Mouse (Mus musculus) forebrain, embryonic 11.5 days (tissue): Measurements from ENCODE around the gene BC107364. TPM values are rescaled to one million over a fixed set of nuclear protein-coding genes. Genes with fewer than 3 reads are reported as not detected.
"Not testable (repeated sequence)": the region's sequence is repeated elsewhere in the genome, so short reads cannot be mapped to it uniquely, and the experiment has no call there.

Experiments used
- ATAC-seq: fragments of 200-750 bp; cut with Nextera tagmentation; replicated peaks from 2 replicates; pipeline ENCODE4 v1.8.0; 2017; ENCODE audit warnings: moderate TSS enrichment; ENCODE audit not compliant: low FRiP score
- DNase-seq: peaks from one replicate; pipeline ENCODE4 v3.0.0-alpha.2; 2017; ENCODE audit warnings: low spot score
- H3K27ac ChIP-seq: fragments of 300-500 bp; sonication (generic); 2 replicates; pipeline ENCODE4 v1.5.1; 2014; ENCODE audit warnings: low read depth, low read length
- H3K27me3 ChIP-seq: fragments of 300-500 bp; sonication (generic); 2 replicates; pipeline ENCODE4 v1.6.1; 2014; ENCODE audit warnings: mild to moderate bottlenecking, low read length, mixed read lengths; ENCODE audit not compliant: control insufficient read depth, insufficient read depth
- H3K36me3 ChIP-seq: fragments of 300-500 bp; sonication (generic); 2 replicates; pipeline ENCODE4 v1.6.1; 2014; ENCODE audit warnings: mild to moderate bottlenecking, low read length, moderate library complexity, mixed read lengths; ENCODE audit not compliant: control insufficient read depth, insufficient read depth
- H3K4me1 ChIP-seq: fragments of 300-500 bp; sonication (generic); replicated peaks from 2 replicates; pipeline ENCODE4 v1.6.1; 2014; ENCODE audit warnings: low read length, mixed read lengths; ENCODE audit not compliant: control insufficient read depth, insufficient read depth
- H3K4me2 ChIP-seq: fragments of 300-500 bp; sonication (generic); 2 replicates; pipeline ENCODE4 v1.6.1; 2014; ENCODE audit warnings: low read depth, mild to moderate bottlenecking, low read length, moderate library complexity, mixed read lengths; ENCODE audit not compliant: severe bottlenecking
- H3K4me3 ChIP-seq: fragments of 300-500 bp; sonication (generic); 2 replicates; pipeline ENCODE4 v1.5.1; 2014; ENCODE audit warnings: low read depth, low read length
- H3K9ac ChIP-seq: fragments of 300-500 bp; sonication (generic); 2 replicates; pipeline ENCODE4 v1.6.1; 2014; ENCODE audit warnings: low read length
- H3K9me3 ChIP-seq: fragments of 300-500 bp; sonication (generic); 2 replicates; pipeline ENCODE4 v1.6.1; 2016; ENCODE audit warnings: low read length, mixed read lengths; ENCODE audit not compliant: control insufficient read depth
- WGBS: fragments of 180-500 bp; shearing (Covaris S2); extraction: QIAGEN DNeasy Blood & Tissue Kit; methylation state at CpG from one replicate; pipeline ENCODE4 v1.1.7; 2014; 5-methylcytosine and 5-hydroxymethylcytosine counted together
- polyA plus RNA-seq: library from polyadenylated mRNA; unstranded; fragments of >200 nt; fragmentation: Nextera tagmentation; extraction: Ambion mirVana; gene quantifications from 2 replicates; pipeline ENCODE4 v1.2.1, GENCODE M21; 2014

The BC107364 gene
- polyA plus RNA-seq, 1 experiment from 2014 or later = not detected

GRCm38 (mm10) chr3:96428941-96429818 is 22.9 kb downstream of the BC107364 start:
- Histone ChIP-seq H3K4me3 (no peak overlapping the region), H3K27ac (no peak overlapping the region), H3K36me3 (no peaks in the 10 kb centered on the region), H3K4me1 (0 out of 2 replicates have a peak, but pooled peaks cover 2% of the 10 kb centered on the region), H3K9me3 (no peaks in the 10 kb centered on the region), H3K27me3 (peaks cover 17% of the 10 kb centered on the region), H3K4me2 (no peak overlapping the region), H3K9ac (no peak overlapping the region)
- DNase-seq = no peak
- no peak for ATAC-seq
- 90% methylated on average over 13 of the region's 13 CpGs for WGBS

GRCm38 (mm10) chr3:96427761-96428462 is 24.2 kb downstream of the BC107364 start:
- no peaks in the 10 kb centered on the region for H3K9me3 ChIP-seq
- no peak overlapping the region for H3K9ac ChIP-seq
- H3K4me2 ChIP-seq = peak overlapping the region; percentile 20; the same call in 1 of the 2 replicates
- H3K27ac ChIP-seq = no peak overlapping the region
- DNase-seq (peak; percentile 71), ATAC-seq (no peak)
- H3K4me1 ChIP-seq = 0 out of 2 replicates have a peak, but pooled peaks cover 2% of the 10 kb centered on the region
- H3K36me3 ChIP-seq = no peaks in the 10 kb centered on the region
- H3K4me3 ChIP-seq = no peak overlapping the region
- 6% methylated on average over 16 of the region's 16 CpGs for WGBS
- peaks cover 12% of the 10 kb centered on the region; the same call in 1 of the 2 replicates for H3K27me3 ChIP-seq

- H3K27ac ChIP-seq = no peak overlapping the region
- H3K4me2 ChIP-seq = peak overlapping the region; percentile 20; the same call in 1 of the 2 replicates
- H3K4me1 ChIP-seq = 0 out of 2 replicates have a peak, but pooled peaks cover 2% of the 10 kb centered on the region
- peaks cover 12% of the 10 kb centered on the region; the same call in 1 of the 2 replicates for H3K27me3 ChIP-seq
- ATAC-seq = no peak
- WGBS = 8% methylated on average over 4 of the region's 4 CpGs
- no peak overlapping the region for H3K4me3 ChIP-seq
- H3K9ac ChIP-seq = no peak overlapping the region
- no peaks in the 10 kb centered on the region for H3K9me3 ChIP-seq
- H3K36me3 ChIP-seq = no peaks in the 10 kb centered on the region
- no peak for DNase-seq
Observed at GRCm38 (mm10) chr3:96427311-96427710, 24.8 kb downstream of the BC107364 start.

GRCm38 (mm10) chr3:96426268-96426667 is 25.8 kb downstream of the BC107364 start:
- no peak overlapping the region for H3K9ac ChIP-seq
- no peaks in the 10 kb centered on the region for H3K9me3 ChIP-seq
- H3K27me3 ChIP-seq = peaks cover 6% of the 10 kb centered on the region; the same call in 1 of the 2 replicates
- H3K4me1 ChIP-seq = 0 out of 2 replicates have a peak, but pooled peaks cover 2% of the 10 kb centered on the region
- no peak overlapping the region for H3K27ac ChIP-seq
- DNase-seq (no peak), ATAC-seq (no peak)
- WGBS = 79% methylated on average over 4 of the region's 4 CpGs
- H3K36me3 ChIP-seq = no peaks in the 10 kb centered on the region
- H3K4me2 ChIP-seq = no peak overlapping the region
- no peak overlapping the region for H3K4me3 ChIP-seq

GRCm38 (mm10) chr3:96424447-96424846 is 27.7 kb downstream of the BC107364 start:
- H3K4me3 ChIP-seq, H3K36me3 ChIP-seq, H3K4me1 ChIP-seq, H3K27me3 ChIP-seq, ATAC-seq, H3K27ac ChIP-seq, H3K4me2 ChIP-seq, H3K9ac ChIP-seq, H3K9me3 ChIP-seq, DNase-seq: not testable (repeated sequence)
- WGBS = 6% methylated on average over 4 of the region's 4 CpGs

- DNase-seq = peak; percentile 71
- Histone ChIP-seq H3K9me3 (no peaks in the 10 kb centered on the region), H3K4me2 (no peak overlapping the region), H3K27ac (no peak overlapping the region), H3K9ac (no peak overlapping the region), H3K27me3 (peaks cover 2% of the 10 kb centered on the region; the same call in 1 of the 2 replicates), H3K4me3 (no peak overlapping the region), H3K4me1 (0 out of 2 replicates have a peak, but pooled peaks cover 2% of the 10 kb centered on the region), H3K36me3 (no peaks in the 10 kb centered on the region)
- 11% methylated on average over 9 of the region's 9 CpGs for WGBS
- ATAC-seq = no peak
Observed at GRCm38 (mm10) chr3:96423889-96424288, 28.2 kb downstream of the BC107364 start.

- 61% methylated on average over 3 of the region's 3 CpGs for WGBS
Observed at GRCm38 (mm10) chr3:96420796-96421195, 31.3 kb downstream of the BC107364 start.

GRCm38 (mm10) chr3:96418902-96419301 is 33.2 kb downstream of the BC107364 start:
- H3K27ac ChIP-seq, H3K27me3 ChIP-seq, H3K36me3 ChIP-seq, H3K9me3 ChIP-seq, H3K4me2 ChIP-seq, H3K4me1 ChIP-seq, H3K4me3 ChIP-seq, H3K9ac ChIP-seq, ATAC-seq, DNase-seq: not testable (repeated sequence)
- WGBS = 73% methylated on average over 5 of the region's 5 CpGs

More at GRCm38 (mm10) chr3:96420796-96421195, 31.3 kb downstream of the BC107364 start:
- ATAC-seq (no peak), DNase-seq (no peak)
- H3K4me3 ChIP-seq = no peak overlapping the region
- no peaks in the 10 kb centered on the region for H3K36me3 ChIP-seq
- H3K4me1 ChIP-seq = no peaks in the 10 kb centered on the region
- H3K4me2 ChIP-seq = no peak overlapping the region
- H3K27me3 ChIP-seq = no peaks in the 10 kb centered on the region
- no peak overlapping the region for H3K9ac ChIP-seq
- no peaks in the 10 kb centered on the region for H3K9me3 ChIP-seq
- H3K27ac ChIP-seq = no peak overlapping the region
